Mouse (Mus musculus): ENCODE measurements around the gene Hnrnpf. TPM values are rescaled to one million over a fixed set of nuclear protein-coding genes. Genes with fewer than 3 reads are reported as not detected.

Hnrnpf gene
- polyA plus RNA-seq, 1 experiment = 141 TPM

DNA sequence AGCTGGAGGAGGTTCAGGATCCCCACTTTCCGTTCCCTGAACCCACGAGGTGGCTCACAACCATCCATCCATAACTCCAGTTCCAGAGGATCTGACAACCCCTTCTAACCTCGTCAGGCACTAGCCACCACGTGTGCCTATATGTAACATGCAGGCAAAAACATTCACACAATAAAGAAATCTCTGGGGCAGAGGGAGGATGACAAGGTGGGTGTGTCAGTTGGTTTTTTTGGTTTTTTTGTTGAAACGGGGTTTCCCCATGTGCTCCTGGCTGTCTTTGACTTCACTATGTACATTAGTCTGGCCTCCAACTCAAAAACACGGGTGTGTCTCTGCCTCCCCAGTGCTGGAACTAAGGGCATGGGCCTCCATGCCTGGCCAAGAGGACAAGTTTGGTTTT, 9.9 kb upstream of the Hnrnpf start:
- Histone ChIP-seq H3K4me3 (ENCODE audit: extremely low read depth, insufficient read depth, insufficient read length) (no peak overlapping the region; the same call in 1 of the 2 replicates), H3K4me1 (ENCODE audit: control insufficient read depth, insufficient read depth, insufficient read length) (peaks cover 25% of the 10 kb centered on the region; the same call in 1 of the 2 replicates), H3K36me3 (ENCODE audit: control insufficient read depth, insufficient read depth, low read length) (no peaks in the 10 kb centered on the region), H3K27me3 (ENCODE audit: control insufficient read depth, insufficient read depth, low read length) (no peaks in the 10 kb centered on the region), H3K27ac (ENCODE audit: insufficient read depth, low read length) (peak overlapping the region; percentile 91)
- peak in 1 of 2 experiments; percentile 45 for DNase-seq (ENCODE audit: low read depth in 1 of 2, low spot score in 2 of 2)
- TF ChIP-seq POLR2A (IDR thresholded peaks at IDR 0.05; ENCODE audit: low read depth, low read length) (no peak), CTCF (IDR thresholded peaks at IDR 0.05; ENCODE audit: extremely low read depth, insufficient read depth, insufficient read length, insufficient replicate concordance) (no peak)
- WGBS = 34% methylated on average over 6 of the region's 6 CpGs

DNA sequence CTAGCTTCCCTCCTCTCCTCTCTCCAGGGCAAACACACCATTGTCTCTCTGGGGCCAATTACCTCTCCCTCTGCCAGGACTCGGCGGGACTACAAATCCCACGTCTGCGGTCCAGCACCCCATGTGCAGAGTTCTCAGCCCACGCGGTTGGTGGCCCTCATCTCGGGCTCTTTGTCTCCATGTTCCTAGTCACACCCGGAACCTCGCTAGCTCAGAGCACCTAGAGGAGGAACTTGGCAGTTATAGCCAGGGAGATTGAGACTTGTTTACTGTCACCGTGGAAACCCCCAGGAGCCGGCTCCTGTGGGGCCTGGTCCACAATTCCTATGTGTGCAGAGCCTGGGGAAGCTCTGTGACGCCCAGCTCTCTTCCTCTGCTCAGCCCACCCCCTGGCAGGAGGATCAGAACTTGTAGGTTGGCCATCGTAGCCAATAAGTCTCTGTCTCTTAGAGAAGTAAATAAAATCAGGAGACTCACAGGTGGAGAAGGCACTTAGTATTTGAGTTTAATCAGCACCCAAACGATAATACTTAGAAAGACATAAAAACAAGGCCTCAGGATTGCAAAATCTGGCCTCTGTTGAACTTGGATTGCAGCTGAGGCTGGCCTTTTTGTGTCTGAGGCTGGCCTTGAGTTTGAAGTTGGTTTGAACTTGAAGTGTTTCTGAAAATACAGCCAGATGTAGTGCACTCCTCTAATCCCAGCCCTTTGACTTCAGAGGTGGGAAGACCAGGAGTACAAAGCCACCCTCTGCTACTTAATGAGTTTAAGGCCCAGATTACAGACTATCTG, 8.6 kb upstream of the Hnrnpf start:
- peak overlapping the region; percentile 58 for H3K4me3 ChIP-seq (ENCODE audit: extremely low read depth, insufficient read depth, insufficient read length)
- no peaks in the 10 kb centered on the region for H3K27me3 ChIP-seq (ENCODE audit: control insufficient read depth, insufficient read depth, low read length)
- no peak; the same call in 1 of the 2 replicates for TF ChIP-seq POLR2A (IDR thresholded peaks at IDR 0.05; ENCODE audit: low read depth, low read length)
- no peak for TF ChIP-seq CTCF (IDR thresholded peaks at IDR 0.05; ENCODE audit: extremely low read depth, insufficient read depth, insufficient read length, insufficient replicate concordance)
- peak overlapping the region; percentile 91 for H3K27ac ChIP-seq (ENCODE audit: insufficient read depth, low read length)
- peaks cover 25% of the 10 kb centered on the region; the same call in 1 of the 2 replicates for H3K4me1 ChIP-seq (ENCODE audit: control insufficient read depth, insufficient read depth, insufficient read length)
- no peaks in the 10 kb centered on the region for H3K36me3 ChIP-seq (ENCODE audit: control insufficient read depth, insufficient read depth, low read length)
- 23% methylated on average over 14 of the region's 14 CpGs for WGBS
- DNase-seq (ENCODE audit: low read depth in 1 of 2, low spot score in 2 of 2) = peak in 1 of 2 experiments; percentile 34

DNA sequence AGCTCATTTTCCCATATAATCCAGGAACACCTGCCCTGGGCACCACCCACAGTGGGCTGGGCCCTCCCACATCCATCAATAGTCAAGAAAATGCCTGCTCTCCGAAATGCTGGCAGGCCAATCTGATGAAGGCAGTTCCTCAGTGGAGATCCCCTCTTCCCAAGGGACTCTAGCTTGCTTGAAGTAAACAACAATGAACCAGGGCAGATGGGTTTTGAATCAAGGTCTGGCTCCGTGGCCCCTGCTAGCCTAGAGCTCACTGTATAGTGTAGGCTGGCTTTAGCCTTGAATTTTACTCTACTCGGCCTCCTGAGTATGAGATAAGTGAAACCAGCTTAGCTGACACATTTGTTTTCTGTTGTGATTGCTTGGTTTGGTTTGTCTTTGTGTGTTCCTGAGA, 7.7 kb upstream of the Hnrnpf start:
- 51% methylated on average over 3 of the region's 3 CpGs for WGBS
- H3K36me3 ChIP-seq (ENCODE audit: control insufficient read depth, insufficient read depth, low read length) = no peaks in the 10 kb centered on the region
- no peak for DNase-seq (ENCODE audit: low read depth in 1 of 2, low spot score in 2 of 2)
- no peak overlapping the region for H3K4me3 ChIP-seq (ENCODE audit: extremely low read depth, insufficient read depth, insufficient read length)
- peaks cover 25% of the 10 kb centered on the region; the same call in 1 of the 2 replicates for H3K4me1 ChIP-seq (ENCODE audit: control insufficient read depth, insufficient read depth, insufficient read length)
- H3K27ac ChIP-seq (ENCODE audit: insufficient read depth, low read length) = peak overlapping the region; percentile 91
- no peaks in the 10 kb centered on the region for H3K27me3 ChIP-seq (ENCODE audit: control insufficient read depth, insufficient read depth, low read length)
- TF ChIP-seq CTCF (IDR thresholded peaks at IDR 0.05; ENCODE audit: extremely low read depth, insufficient read depth, insufficient read length, insufficient replicate concordance) (no peak), POLR2A (IDR thresholded peaks at IDR 0.05; ENCODE audit: low read depth, low read length) (no peak)

DNA sequence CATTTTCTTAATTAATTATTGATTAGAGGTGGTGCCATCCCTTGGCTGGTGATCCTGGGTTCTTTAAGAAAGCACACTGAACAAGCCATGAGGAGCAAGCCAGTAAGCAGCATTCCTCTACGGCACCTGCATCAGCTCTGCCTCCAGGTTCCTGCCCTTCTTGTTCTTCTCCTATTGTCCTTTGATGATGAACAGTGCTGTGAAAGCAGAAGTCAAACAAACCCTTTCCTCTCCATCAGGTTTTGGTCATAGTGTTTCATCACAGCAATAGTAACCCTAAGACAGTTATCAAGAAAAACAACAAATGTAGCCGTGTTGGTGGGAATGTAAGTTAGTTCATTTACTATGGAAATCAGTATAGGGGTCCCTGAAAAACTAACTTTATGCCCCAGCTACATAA, 6.7 kb upstream of the Hnrnpf start:
- TF ChIP-seq POLR2A (IDR thresholded peaks at IDR 0.05; ENCODE audit: low read depth, low read length) (no peak), CTCF (IDR thresholded peaks at IDR 0.05; ENCODE audit: extremely low read depth, insufficient read depth, insufficient read length, insufficient replicate concordance) (no peak)
- Histone ChIP-seq H3K27ac (ENCODE audit: insufficient read depth, low read length) (no peak overlapping the region), H3K4me3 (ENCODE audit: extremely low read depth, insufficient read depth, insufficient read length) (no peak overlapping the region), H3K36me3 (ENCODE audit: control insufficient read depth, insufficient read depth, low read length) (no peaks in the 10 kb centered on the region), H3K27me3 (ENCODE audit: control insufficient read depth, insufficient read depth, low read length) (no peaks in the 10 kb centered on the region), H3K4me1 (ENCODE audit: control insufficient read depth, insufficient read depth, insufficient read length) (peaks cover 25% of the 10 kb centered on the region; the same call in 1 of the 2 replicates)
- 75% methylated on average over 2 of the region's 2 CpGs for WGBS
- DNase-seq (ENCODE audit: low read depth in 1 of 2, low spot score in 2 of 2) = no peak

DNA sequence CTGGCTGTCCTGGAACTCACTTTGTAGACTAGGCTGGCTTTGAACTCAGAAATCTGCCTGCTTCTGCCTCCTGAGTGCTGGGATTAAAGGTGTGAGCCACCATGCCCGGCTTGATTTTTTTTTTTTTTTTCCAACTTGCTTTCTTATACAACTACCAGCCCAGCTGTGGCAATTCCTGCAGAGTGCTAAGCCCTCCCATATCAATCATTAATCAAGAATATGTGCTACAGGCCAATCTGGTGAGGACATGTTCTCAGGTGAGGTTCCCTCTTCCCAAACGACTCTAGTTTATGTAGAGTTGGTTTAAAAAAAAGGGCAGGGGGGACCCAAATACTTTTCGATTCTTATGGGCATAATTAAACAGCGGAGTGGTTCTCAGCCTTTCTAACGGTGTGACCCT, 2.3 kb upstream of the Hnrnpf start:
- WGBS = 83% methylated on average over 5 of the region's 5 CpGs
- no peak for TF ChIP-seq CTCF (IDR thresholded peaks at IDR 0.05; ENCODE audit: extremely low read depth, insufficient read depth, insufficient read length, insufficient replicate concordance)
- TF ChIP-seq POLR2A (IDR thresholded peaks at IDR 0.05; ENCODE audit: low read depth, low read length) = no peak
- H3K4me1 ChIP-seq (ENCODE audit: control insufficient read depth, insufficient read depth, insufficient read length) = peaks cover 7% of the 10 kb centered on the region; the same call in 1 of the 2 replicates
- no peak overlapping the region for H3K27ac ChIP-seq (ENCODE audit: insufficient read depth, low read length)
- no peak overlapping the region for H3K4me3 ChIP-seq (ENCODE audit: extremely low read depth, insufficient read depth, insufficient read length)
- H3K27me3 ChIP-seq (ENCODE audit: control insufficient read depth, insufficient read depth, low read length) = no peaks in the 10 kb centered on the region
- H3K36me3 ChIP-seq (ENCODE audit: control insufficient read depth, insufficient read depth, low read length) = no peaks in the 10 kb centered on the region
- no peak for DNase-seq (ENCODE audit: low read depth in 1 of 2, low spot score in 2 of 2)

DNA sequence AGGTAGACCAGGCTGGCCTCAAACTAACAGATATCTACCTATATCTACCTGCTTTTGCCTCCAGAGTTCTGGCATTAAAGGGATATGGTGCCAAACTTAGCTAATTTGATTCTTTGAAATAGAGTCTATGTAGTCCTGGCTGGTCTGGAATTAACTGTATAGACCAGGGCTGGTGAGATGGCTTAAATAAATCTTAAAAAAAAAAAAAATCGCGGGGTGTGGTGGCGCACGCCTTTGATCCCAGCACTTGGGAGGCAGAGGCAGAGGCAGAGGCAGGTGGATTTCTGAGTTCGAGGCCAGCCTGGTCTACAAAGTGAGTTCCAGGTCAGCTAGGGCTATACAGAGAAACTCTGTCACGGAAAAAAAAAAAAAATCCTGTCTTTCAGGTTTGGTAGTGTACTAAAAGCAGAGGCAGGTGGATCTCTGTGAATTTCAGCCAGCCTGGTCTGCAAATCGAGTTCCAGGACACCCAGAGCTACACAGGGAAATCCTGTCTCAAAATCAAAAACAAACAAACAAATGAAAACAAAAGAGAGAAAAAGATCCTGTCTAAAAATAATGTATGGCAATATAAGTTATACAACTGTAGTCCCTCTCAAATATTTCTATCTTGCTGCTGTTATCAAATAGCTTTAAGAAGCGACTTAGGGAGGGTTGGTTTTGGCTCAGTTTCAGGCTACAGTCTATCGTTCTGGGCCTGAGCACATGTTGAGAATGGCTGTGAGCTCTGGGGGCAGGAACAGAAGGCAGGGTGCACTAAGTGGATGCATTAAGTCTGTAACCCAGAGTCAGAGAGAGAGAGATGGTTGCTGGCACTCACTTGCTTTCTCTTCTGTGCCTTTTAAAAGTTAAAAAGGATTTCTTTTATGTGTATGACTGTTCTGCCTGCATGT, 1.6 kb downstream of the Hnrnpf start:
- TF ChIP-seq POLR2A (IDR thresholded peaks at IDR 0.05; ENCODE audit: low read depth, low read length) = no peak
- TF ChIP-seq CTCF (IDR thresholded peaks at IDR 0.05; ENCODE audit: extremely low read depth, insufficient read depth, insufficient read length, insufficient replicate concordance) = no peak
- H3K27ac ChIP-seq (ENCODE audit: insufficient read depth, low read length) = peak overlapping the region; percentile 59
- H3K4me1 ChIP-seq (ENCODE audit: control insufficient read depth, insufficient read depth, insufficient read length) = peaks cover 5% of the 10 kb centered on the region; the same call in 1 of the 2 replicates
- H3K36me3 ChIP-seq (ENCODE audit: control insufficient read depth, insufficient read depth, low read length) = no peaks in the 10 kb centered on the region
- WGBS = 57% methylated on average over 9 of the region's 9 CpGs
- H3K27me3 ChIP-seq (ENCODE audit: control insufficient read depth, insufficient read depth, low read length) = no peaks in the 10 kb centered on the region
- H3K4me3 ChIP-seq (ENCODE audit: extremely low read depth, insufficient read depth, insufficient read length) = no peak overlapping the region
- no peak for DNase-seq (ENCODE audit: low read depth in 1 of 2, low spot score in 2 of 2)
